Mouse (Mus musculus) liver, postnatal 0 days (tissue): ENCODE measurements around the gene Rgs6.

ENCODE experiments used
- CTCF ChIP-seq: sonication (generic); IDR thresholded peaks from 2 replicates; pipeline ENCODE4 v1.5.1; 2016; ENCODE audit warnings: antibody characterized with exemption, low read depth
- EP300 ChIP-seq: IDR thresholded peaks from 2 replicates; pipeline ENCODE4 v1.6.1; 2016; ENCODE audit warnings: antibody characterized with exemption, low read depth, mild to moderate bottlenecking

GRCm38 (mm10) chr12:82781414-82781813, 193.3 kb downstream of the Rgs6 start:
- TF ChIP-seq CTCF (no peak), EP300 (no peak)
